Mouse (Mus musculus): Measurements from ENCODE around the gene Tjp2.

GRCm38 (mm10) chr19:24258368-24258767 lies 33.5 kb upstream of the Tjp2 start:
- TF ChIP-seq POLR2A (IDR thresholded peaks at IDR 0.05; ENCODE audit: borderline replicate concordance, extremely low read depth, insufficient read depth, insufficient read length, poor library complexity, severe bottlenecking), result no peak
- TF ChIP-seq CTCF (IDR thresholded peaks at IDR 0.05; ENCODE audit: borderline replicate concordance, extremely low read depth, insufficient read depth, insufficient read length), result no peak
